Mouse (Mus musculus) embryonic fibroblast, embryonic 13.5 days (primary cell): ENCODE data around the gene B3gntl1. TPM values are rescaled to one million over a fixed set of nuclear protein-coding genes. Genes with fewer than 3 reads are reported as not detected.

Experiments
- H3K27ac ChIP-seq: 2 replicates; pipeline ENCODE4 v1.5.1; 2012; ENCODE audit warnings: low read length, control low read depth, inconsistent platforms; ENCODE audit not compliant: insufficient read depth
- H3K4me1 ChIP-seq: 2 replicates; pipeline ENCODE4 v1.6.1; 2011; ENCODE audit warnings: low read length; ENCODE audit not compliant: control insufficient read depth, insufficient read depth
- H3K4me3 ChIP-seq: 2 replicates; pipeline ENCODE4 v1.5.1; 2011; ENCODE audit warnings: mild to moderate bottlenecking, control low read depth, low read length; ENCODE audit not compliant: insufficient read depth
- CTCF ChIP-seq: IDR thresholded peaks from 2 replicates; pipeline ENCODE4 v1.5.1; 2011; ENCODE audit warnings: mild to moderate bottlenecking, control low read depth, low read length, moderate library complexity, borderline replicate concordance; ENCODE audit not compliant: insufficient read depth
- POLR2A ChIP-seq: IDR thresholded peaks from 2 replicates; pipeline ENCODE4 v1.6.1; 2011; ENCODE audit warnings: low read depth, mild to moderate bottlenecking, control low read depth, low read length, moderate library complexity
- polyA plus RNA-seq: library from polyadenylated mRNA; stranded (reverse); fragments of >200 nt; gene quantifications from 2 replicates; pipeline ENCODE4 v1.2.4, GENCODE M21; 2011; ENCODE audit warnings: low read depth; ENCODE audit not compliant: missing spikeins, insufficient read length

B3gntl1 gene
- polyA plus RNA-seq, result 4.5 and 5.3 TPM in 2 replicates

- 0 out of 2 replicates have a peak, but pooled peaks have one; percentile 12 for TF ChIP-seq CTCF
- peak; percentile 93 for TF ChIP-seq POLR2A
- H3K27ac ChIP-seq, result peak within 1 kb of the TSS; percentile 76
- 0 out of 2 replicates have a peak, but pooled peaks cover 3% of the 10 kb centered on the region for H3K4me1 ChIP-seq
- peak within 1 kb of the TSS; percentile 59 for H3K4me3 ChIP-seq
These were observed at the start of gene B3gntl1 for GRCm38 (mm10) chr11:121672990-121673572. Gene B3gntl1, minus strand, starts transcription at chr11:121673153.

- Histone ChIP-seq H3K27ac (no peak overlapping the region), H3K4me3 (no peak overlapping the region), H3K4me1 (no peaks in the 10 kb centered on the region)
- TF ChIP-seq POLR2A, result no peak
- no peak for TF ChIP-seq CTCF
These were observed 49.5 kb upstream of the B3gntl1 start for GRCm38 (mm10) chr11:121722434-121722833.

DNA sequence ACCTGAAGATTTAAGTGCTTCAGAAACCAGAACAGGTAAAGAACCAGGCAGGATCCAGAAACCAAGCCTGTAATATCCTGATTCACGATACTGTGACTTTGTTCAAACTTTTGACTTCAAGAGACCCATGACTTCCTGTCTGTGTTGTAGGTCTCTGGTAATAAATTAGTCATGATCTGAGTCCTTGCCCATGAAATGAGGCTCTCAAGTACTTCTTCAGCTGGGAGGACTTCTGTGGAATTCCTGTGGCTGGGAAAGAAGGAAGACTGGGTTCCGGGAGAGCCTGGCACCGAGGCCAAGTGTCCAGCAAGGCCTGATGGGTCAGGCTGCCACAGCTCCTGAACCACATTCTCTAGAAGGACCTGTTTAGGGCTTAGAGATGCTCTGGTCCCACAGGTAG is 47.8 kb upstream of the B3gntl1 start:
- H3K4me3 ChIP-seq, result no peak overlapping the region
- TF ChIP-seq CTCF (no peak), POLR2A (no peak)
- H3K27ac ChIP-seq, result no peak overlapping the region; the same call in 1 of the 2 replicates
- H3K4me1 ChIP-seq, result no peaks in the 10 kb centered on the region

GRCm38 (mm10) chr11:121717724-121718123 is 44.8 kb upstream of the B3gntl1 start:
- Histone ChIP-seq H3K4me1 (no peaks in the 10 kb centered on the region), H3K27ac (no peak overlapping the region), H3K4me3 (no peak overlapping the region)
- TF ChIP-seq POLR2A (no peak), CTCF (no peak)

DNA sequence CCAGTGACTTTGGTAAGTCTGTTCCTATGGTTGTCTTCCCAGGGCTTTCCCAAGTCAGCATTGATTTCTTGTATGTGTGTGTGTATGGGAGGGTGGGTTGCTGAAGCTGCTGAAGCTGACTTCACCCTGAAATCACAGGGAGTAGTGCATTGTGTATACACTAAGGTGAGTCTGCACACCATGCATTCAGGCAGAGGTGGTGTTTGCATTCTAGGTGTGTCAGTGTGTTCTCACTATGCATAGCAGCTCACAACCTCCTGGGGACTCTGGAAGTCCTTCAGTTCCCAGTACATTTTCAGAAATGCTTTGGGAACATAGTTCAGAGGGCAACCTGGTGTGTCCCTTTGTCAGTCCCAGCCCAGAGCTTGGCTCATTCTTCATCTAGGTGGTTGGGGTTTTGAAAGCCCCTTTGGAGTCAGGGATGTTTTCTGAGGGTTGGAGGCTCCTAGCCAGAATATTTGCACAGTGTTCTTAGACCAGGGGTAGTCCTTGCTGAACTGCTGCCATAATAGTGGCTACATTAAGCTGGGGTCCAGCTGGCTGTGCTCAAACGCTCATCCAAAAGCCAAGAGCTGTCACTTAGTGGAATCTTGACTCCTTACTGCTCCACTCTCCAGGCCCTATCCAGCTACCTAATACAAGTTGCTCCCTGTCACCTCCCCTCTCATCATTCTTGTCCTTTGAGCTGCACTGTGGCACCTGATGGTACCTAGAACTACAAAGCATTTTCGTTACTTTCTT is 42.0 kb upstream of the B3gntl1 start:
- 0 out of 2 replicates have a peak, but pooled peaks cover 2% of the 10 kb centered on the region for H3K4me1 ChIP-seq
- H3K27ac ChIP-seq, result no peak overlapping the region
- TF ChIP-seq POLR2A (no peak), CTCF (no peak)
- H3K4me3 ChIP-seq, result no peak overlapping the region

- TF ChIP-seq POLR2A, result no peak
- no peak for TF ChIP-seq CTCF
- Histone ChIP-seq H3K27ac (no peak overlapping the region), H3K4me3 (no peak overlapping the region), H3K4me1 (0 out of 2 replicates have a peak, but pooled peaks cover 2% of the 10 kb centered on the region)
These were observed 40.6 kb upstream of the B3gntl1 start for GRCm38 (mm10) chr11:121713569-121713968.

DNA sequence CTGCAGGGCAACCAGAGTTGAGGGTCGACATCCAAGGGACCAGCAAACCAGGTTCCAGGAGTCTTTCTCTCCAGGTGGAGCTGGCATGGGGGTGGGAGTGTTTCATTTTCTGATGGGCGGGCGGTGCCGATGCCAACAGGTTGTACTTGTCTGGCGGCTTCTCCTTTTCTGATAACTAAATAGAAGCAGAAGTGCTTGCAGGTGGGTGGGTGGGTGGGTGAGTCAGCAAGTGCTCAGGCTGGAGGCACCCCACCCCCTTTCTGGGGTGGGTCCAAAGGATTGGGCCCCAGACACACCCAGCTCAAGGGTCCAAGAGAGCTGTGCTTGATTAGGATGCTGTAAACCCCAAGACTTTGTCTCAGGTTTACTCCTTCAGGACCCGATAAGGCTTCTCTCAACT is 40.0 kb upstream of the B3gntl1 start:
- Histone ChIP-seq H3K4me1 (0 out of 2 replicates have a peak, but pooled peaks cover 2% of the 10 kb centered on the region), H3K4me3 (no peak overlapping the region), H3K27ac (no peak overlapping the region)
- no peak for TF ChIP-seq CTCF
- no peak for TF ChIP-seq POLR2A

GRCm38 (mm10) chr11:121710245-121710644 is 37.3 kb upstream of the B3gntl1 start:
- Histone ChIP-seq H3K4me3 (no peak overlapping the region), H3K27ac (no peak overlapping the region), H3K4me1 (peaks cover 13% of the 10 kb centered on the region)
- TF ChIP-seq CTCF (no peak), POLR2A (no peak)

GRCm38 (mm10) chr11:121709278-121709677 is 36.3 kb upstream of the B3gntl1 start:
- Histone ChIP-seq H3K4me1 (peaks cover 20% of the 10 kb centered on the region), H3K27ac (no peak overlapping the region), H3K4me3 (no peak overlapping the region)
- TF ChIP-seq POLR2A (no peak), CTCF (no peak)

DNA sequence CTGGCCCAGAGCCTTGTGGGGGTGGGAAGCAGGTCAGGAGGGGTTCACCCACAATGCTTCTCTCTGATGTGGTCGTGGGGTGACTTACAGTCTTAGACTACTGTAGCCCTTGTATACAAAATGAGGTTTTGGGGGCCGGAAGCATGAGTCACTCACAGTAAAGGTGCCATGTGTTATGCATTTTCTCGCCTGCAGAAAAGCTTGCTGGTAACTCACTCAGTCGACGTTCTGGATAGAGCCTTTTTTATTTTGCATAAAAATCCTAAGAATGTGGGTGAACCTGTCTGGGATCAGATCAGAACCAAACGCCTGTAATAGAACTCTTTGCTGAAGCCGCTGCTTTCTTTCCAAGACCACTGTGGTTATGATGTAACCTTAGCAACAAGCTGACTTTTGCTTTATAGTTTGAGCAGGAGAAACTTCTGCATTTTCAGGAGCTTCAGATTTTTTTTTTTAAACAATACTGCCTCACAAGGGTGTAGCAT is 33.6 kb upstream of the B3gntl1 start:
- H3K4me3 ChIP-seq, result no peak overlapping the region
- H3K4me1 ChIP-seq, result peaks cover 21% of the 10 kb centered on the region
- TF ChIP-seq POLR2A (no peak), CTCF (no peak)
- H3K27ac ChIP-seq, result peak overlapping the region; percentile 5; the same call in 1 of the 2 replicates
